Mouse (Mus musculus): ENCODE measurements around the gene Baiap2l2. TPM values are rescaled to one million over a fixed set of nuclear protein-coding genes. Genes with fewer than 3 reads are reported as not detected.

Baiap2l2 gene
- total RNA-seq, 2 experiments from 2014 or later, result 2.8 to 4.8 TPM

GRCm38 (mm10) chr15:79303725-79304124 lies 18.4 kb upstream of the Baiap2l2 start:
- DNase-seq (ENCODE audit: low spot score in 2 of 2), result peak in 1 of 2 experiments; percentile 30

- DNase-seq (ENCODE audit: low spot score in 2 of 2), result no peak
Measured at GRCm38 (mm10) chr15:79299563-79300155, 14.3 kb upstream of the Baiap2l2 start.

- no peak for DNase-seq (ENCODE audit: low spot score in 2 of 2)
Measured at GRCm38 (mm10) chr15:79298553-79298952, 13.2 kb upstream of the Baiap2l2 start.

GRCm38 (mm10) chr15:79292779-79293178 lies 7.4 kb upstream of the Baiap2l2 start:
- DNase-seq (ENCODE audit: low spot score in 2 of 2), result no peak

DNA sequence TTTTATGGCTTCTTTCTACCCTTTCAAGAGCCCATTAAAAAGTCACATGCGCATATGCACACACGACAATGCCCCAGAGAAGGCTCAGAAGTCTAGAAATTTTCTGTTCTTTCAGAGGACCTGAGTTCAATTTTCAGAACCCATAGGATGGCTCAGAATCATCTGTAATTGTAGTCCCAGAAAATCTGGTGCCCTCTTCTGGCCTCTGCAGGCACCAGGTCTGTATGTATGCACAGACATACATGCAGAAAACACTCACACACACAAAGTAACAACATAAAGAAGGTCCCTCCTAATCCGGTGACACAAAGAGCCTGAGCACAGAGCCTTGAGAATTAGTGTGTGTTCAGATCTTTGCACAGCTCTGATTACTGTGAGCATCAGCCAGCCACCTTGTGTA lies 5.0 kb upstream of the Baiap2l2 start:
- no peak for DNase-seq (ENCODE audit: low spot score in 2 of 2)

- DNase-seq (ENCODE audit: low spot score in 2 of 2), result no peak
Measured at GRCm38 (mm10) chr15:79289441-79289840, 4.1 kb upstream of the Baiap2l2 start.

- no peak for DNase-seq (ENCODE audit: low spot score in 2 of 2)
Measured at GRCm38 (mm10) chr15:79288387-79288786, 3.0 kb upstream of the Baiap2l2 start.

DNA sequence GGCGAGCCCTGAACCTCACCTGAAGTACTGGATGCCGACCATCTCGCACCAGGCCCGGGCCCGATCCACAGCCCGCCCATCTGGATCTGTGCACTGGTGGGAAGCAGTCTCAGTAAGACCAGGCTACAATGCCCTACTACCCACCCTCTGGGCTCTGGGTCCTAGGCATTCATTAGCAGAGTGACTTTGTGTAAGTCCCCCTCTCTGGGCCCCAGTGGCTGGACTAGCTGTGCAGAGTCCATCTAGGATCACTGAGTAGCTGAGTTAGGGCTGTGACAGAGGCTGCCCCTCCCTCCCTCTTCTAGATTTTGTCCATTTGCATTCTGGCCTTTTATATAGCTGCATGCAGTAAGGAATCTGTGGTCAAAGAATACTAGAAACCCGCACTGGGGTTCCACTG lies 1.8 kb upstream of the Baiap2l2 start:
- no peak for DNase-seq (ENCODE audit: low spot score in 2 of 2)

- DNase-seq (ENCODE audit: low spot score in 2 of 2), result no peak
Measured at GRCm38 (mm10) chr15:79286141-79286540, 804 bp upstream of the Baiap2l2 start.

GRCm38 (mm10) chr15:79283371-79283770 lies 2.0 kb downstream of the Baiap2l2 start:
- no peak for DNase-seq (ENCODE audit: low spot score in 2 of 2)

GRCm38 (mm10) chr15:79282434-79282833 lies 2.9 kb downstream of the Baiap2l2 start:
- DNase-seq (ENCODE audit: low spot score in 2 of 2), result no peak

DNA sequence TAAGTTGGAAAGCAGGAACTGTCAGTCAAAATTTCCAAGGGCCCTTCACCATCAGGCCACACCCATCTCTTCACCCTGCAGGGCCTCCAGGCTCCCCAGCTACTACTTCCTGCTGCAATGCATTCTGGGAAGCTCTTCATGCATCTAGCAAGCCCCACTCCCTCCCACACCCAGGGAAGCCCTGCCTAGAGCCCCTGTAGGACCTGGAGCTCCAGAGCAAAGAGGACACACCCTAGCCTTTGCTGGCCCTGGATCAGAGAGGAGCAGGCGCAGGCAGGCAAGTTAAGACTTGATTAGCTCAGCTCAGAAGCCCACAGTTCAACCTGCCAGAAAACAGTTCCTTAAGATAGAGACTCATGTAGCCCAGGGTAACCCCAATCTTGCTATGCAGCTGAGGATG lies 3.9 kb downstream of the Baiap2l2 start:
- no peak for DNase-seq (ENCODE audit: low spot score in 2 of 2)

GRCm38 (mm10) chr15:79280850-79281249 lies 4.5 kb downstream of the Baiap2l2 start:
- DNase-seq (ENCODE audit: low spot score in 2 of 2), result no peak

- DNase-seq (ENCODE audit: low spot score in 2 of 2), result peak in 1 of 2 experiments; percentile 18
Measured at GRCm38 (mm10) chr15:79280209-79280608, 5.1 kb downstream of the Baiap2l2 start.

DNA sequence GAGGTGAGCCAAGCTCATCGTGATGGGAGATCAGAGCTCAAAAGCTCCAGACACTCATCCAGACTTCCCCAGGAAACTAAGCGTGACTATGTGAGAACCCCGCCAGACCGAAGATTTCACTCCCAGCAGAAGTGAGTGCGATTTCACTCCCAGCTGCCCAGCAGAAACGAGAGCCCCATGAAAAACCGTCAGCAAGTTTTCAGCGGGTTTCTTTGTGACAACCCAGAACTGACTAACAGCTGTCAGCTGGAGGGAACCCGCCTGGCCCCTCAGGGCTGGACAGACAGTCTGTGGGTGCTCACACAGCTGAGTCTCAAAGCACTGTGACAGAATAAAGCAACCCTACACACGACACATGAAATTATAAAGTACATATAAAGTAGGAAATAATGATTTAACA lies 7.6 kb downstream of the Baiap2l2 start:
- no peak for DNase-seq (ENCODE audit: low spot score in 2 of 2)

DNA sequence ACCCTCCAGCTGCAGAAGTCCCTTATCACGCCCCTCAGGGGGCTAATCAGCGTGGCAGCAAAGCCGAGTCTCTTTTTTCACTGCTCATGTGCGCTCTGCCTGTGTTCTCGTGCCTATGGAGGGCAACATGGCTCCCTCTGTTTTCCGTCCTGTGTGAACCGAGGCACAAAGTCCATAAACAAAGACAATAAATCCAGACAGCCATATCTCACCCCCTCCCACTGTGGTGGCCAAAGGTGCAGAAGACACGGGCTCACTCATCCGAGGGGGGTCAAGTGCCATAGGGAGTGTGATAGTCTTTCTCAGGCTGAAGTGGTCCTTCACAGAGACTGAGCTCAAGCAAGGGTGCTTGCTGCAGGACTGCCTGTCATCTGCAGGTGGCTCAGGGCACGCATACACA lies 12.3 kb downstream of the Baiap2l2 start:
- no peak for DNase-seq (ENCODE audit: low spot score in 2 of 2)

DNA sequence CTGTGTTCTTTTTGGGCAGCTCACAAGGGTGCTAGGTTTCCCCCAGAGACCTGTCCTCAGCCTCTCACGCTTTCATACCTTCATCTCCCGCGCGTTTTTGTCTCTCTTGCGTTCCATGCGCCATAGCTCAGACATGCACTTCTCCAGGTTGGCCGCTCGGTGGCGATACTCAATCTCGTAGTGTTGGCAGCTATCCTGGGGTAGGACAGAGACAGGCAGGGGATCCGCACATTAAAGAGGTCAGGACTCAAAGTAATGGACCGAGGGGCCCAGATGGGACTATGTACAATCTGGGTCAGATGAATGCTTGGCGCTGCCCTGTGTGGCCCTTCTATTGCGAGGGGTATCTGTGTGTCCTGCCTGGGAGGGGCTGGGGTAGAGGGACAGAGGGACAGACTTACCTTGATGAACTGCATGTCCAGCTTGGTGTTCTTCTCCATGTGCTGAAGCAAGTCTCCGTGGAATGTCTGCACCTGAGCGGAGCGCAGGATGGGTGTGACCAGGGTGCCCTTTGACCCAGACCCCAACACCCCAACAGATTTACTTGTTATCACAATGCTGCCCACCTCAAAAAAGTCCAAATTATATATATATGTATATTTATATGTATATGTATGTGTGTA lies 14.1 kb downstream of the Baiap2l2 start:
- peak; percentile 59 to 69 for DNase-seq (ENCODE audit: low spot score in 2 of 2)

GRCm38 (mm10) chr15:79270317-79271123 lies 14.8 kb downstream of the Baiap2l2 start:
- peak; percentile 49 to 60 for DNase-seq (ENCODE audit: low spot score in 2 of 2)

DNA sequence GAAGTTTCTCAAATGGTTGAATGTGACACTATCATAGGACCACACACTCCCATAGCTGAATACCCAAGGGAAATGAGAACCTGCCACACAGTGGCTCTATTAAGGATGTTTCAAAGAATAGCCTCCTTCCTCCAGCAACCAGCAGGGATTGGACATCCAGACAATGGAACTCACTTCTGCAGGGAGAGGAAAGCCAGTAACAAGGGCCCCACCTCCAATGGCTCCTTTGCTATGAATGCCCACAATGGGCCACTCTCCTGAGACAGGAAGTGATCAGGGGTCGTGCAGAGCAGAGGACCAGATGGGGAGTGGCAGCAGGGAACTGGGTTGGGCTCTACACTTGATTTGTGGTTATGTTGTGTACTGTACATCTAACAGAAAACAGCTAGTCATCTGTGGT lies 16.8 kb downstream of the Baiap2l2 start:
- DNase-seq (ENCODE audit: low spot score in 2 of 2), result no peak

GRCm38 (mm10) chr15:79265384-79265783 lies 20.0 kb downstream of the Baiap2l2 start:
- DNase-seq (ENCODE audit: low spot score in 2 of 2), result no peak

DNA sequence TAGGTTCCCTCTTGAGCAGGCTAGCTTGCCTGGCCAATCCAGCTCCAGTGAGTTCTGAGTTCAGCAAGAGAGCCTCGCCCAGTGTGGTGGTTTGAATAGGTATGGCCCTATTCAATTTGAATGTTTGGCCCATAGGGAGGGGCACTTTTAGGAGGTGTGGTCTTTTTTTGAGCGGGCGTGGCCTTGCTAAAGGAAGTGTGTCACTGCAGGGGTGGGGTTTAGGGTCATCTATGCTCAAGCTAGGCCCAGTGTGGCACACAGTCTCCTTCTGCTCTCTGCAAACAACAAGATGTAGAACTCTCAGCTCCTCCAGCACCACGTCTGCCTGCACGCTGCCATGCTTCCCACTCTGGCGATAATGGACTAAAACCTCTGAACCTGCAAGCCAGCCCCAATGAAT lies 21.6 kb downstream of the Baiap2l2 start:
- no peak for DNase-seq (ENCODE audit: low spot score in 2 of 2)

DNA sequence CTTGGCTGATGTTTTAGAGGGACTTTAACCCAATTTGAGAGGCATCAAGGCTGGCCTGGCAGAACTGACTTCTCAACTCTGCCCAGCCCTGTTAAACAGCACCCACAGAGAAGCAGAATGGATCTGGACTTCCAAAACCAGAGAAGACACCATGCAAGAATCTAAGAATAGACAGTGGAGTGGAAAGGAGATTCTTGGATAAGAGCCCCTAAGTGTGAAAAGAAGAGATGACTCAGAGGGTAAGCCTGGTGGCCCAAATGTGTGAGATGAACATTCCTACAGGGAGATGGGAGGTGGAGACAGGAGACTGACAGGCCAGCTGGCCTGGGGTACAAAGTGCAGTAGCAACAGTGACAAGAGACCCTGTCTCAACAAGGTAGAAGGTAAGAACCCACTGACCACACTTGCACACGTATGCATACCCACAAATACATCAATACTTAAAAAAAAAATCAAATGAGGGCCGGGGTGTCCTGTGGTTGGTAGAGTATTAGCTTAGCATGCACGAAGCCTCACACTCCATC lies 22.5 kb downstream of the Baiap2l2 start:
- DNase-seq (ENCODE audit: low spot score in 2 of 2), result no peak
